ENCODE assay signal across 9 mouse cellular contexts in genomic region chr12:99570197-99570956, GRCm38 (mm10). TPM values are rescaled to one million over a fixed set of nuclear protein-coding genes. Genes with fewer than 3 reads are reported as not detected.
DNase-seq lines count a peak whose midpoint lies in the region; ATAC-seq and TF ChIP-seq lines count a peak whose summit lies in the region.
"Had no signal": no experiment of that assay in that cellular context is flagged by ENCODE, and none has a peak within 500 bp of the region (broad histone marks: within the 10 kb centered on the region; RNA-seq: fewer than 3 reads in every experiment).

No protein-coding gene starts in this region.

- H3K4me3 ChIP-seq in midbrain, embryonic 14.5 days (replicated peaks; ENCODE audit: low read depth, low read length), result no peak overlapping the region
- no peak overlapping the region for H3K4me3 ChIP-seq in midbrain, embryonic 10.5 days
- H3K4me3 ChIP-seq in embryonic facial prominence, embryonic 13.5 days, result no peak overlapping the region
- H3K4me3 ChIP-seq in heart, embryonic 13.5 days, result peak overlapping the region; percentile 5; the same call in 1 of the 2 replicates
- H3K4me3 ChIP-seq in midbrain, postnatal 0 days (ENCODE audit: low read depth, low read length), result no peak overlapping the region

- H3K4me2 ChIP-seq in midbrain, embryonic 14.5 days (ENCODE audit: low read length), result no peak overlapping the region
- peak overlapping the region; percentile 27; the same call in 1 of the 2 replicates for H3K4me2 ChIP-seq in embryonic facial prominence, embryonic 13.5 days
- H3K4me2 ChIP-seq in heart, embryonic 13.5 days, result peak overlapping the region; percentile 55
- peak overlapping the region; percentile 28; the same call in 1 of the 2 replicates for H3K4me2 ChIP-seq in midbrain, postnatal 0 days (ENCODE audit: low read depth, low read length, poor library complexity, severe bottlenecking)

- H3K27ac ChIP-seq in midbrain, embryonic 14.5 days (replicated peaks; ENCODE audit: low read depth, low read length), result no peak overlapping the region
- H3K27ac ChIP-seq in midbrain, embryonic 10.5 days (replicated peaks), result no peak overlapping the region
- H3K27ac ChIP-seq in embryonic facial prominence, embryonic 13.5 days, result no peak overlapping the region
- H3K27ac ChIP-seq in heart, embryonic 13.5 days (replicated peaks), result no peak overlapping the region
- H3K27ac ChIP-seq in midbrain, postnatal 0 days (ENCODE audit: low read depth, low read length), result no peak overlapping the region

- no peak overlapping the region for H3K9ac ChIP-seq in midbrain, embryonic 14.5 days (replicated peaks; ENCODE audit: low read length)
- no peak overlapping the region for H3K9ac ChIP-seq in embryonic facial prominence, embryonic 13.5 days
- H3K9ac ChIP-seq in heart, embryonic 13.5 days, result no peak overlapping the region
- no peak overlapping the region for H3K9ac ChIP-seq in midbrain, postnatal 0 days (replicated peaks; ENCODE audit: low read length, poor library complexity, severe bottlenecking)

- H3K27me3 ChIP-seq in midbrain, embryonic 14.5 days (ENCODE audit: control insufficient read depth, insufficient read depth, low read length), result no peaks in the 10 kb centered on the region; the same call in 1 of the 2 replicates
- H3K27me3 ChIP-seq in midbrain, embryonic 10.5 days (ENCODE audit: low read depth, poor library complexity, severe bottlenecking), result peaks cover 18% of the 10 kb centered on the region; the same call in 1 of the 2 replicates
- peaks cover 7% of the 10 kb centered on the region; the same call in 1 of the 2 replicates for H3K27me3 ChIP-seq in embryonic facial prominence, embryonic 13.5 days
- H3K27me3 ChIP-seq in heart, embryonic 13.5 days (replicated peaks), result no peaks in the 10 kb centered on the region
- H3K27me3 ChIP-seq in midbrain, postnatal 0 days (ENCODE audit: insufficient read depth, low read length), result no peaks in the 10 kb centered on the region
- H3K27me3 ChIP-seq: Patski had no signal

- no peaks in the 10 kb centered on the region for H3K36me3 ChIP-seq in midbrain, embryonic 14.5 days (ENCODE audit: control insufficient read depth, insufficient read depth, low read length)
- no peaks in the 10 kb centered on the region for H3K36me3 ChIP-seq in midbrain, embryonic 10.5 days
- no peaks in the 10 kb centered on the region for H3K36me3 ChIP-seq in embryonic facial prominence, embryonic 13.5 days
- no peaks in the 10 kb centered on the region for H3K36me3 ChIP-seq in heart, embryonic 13.5 days
- no peaks in the 10 kb centered on the region for H3K36me3 ChIP-seq in midbrain, postnatal 0 days (ENCODE audit: insufficient read depth, low read length)

- no peak for TF ChIP-seq CTCF in midbrain, postnatal 0 days (IDR thresholded peaks at IDR 0.05)

- 0 out of 2 replicates have a peak, but pooled peaks cover 3% of the 10 kb centered on the region for H3K4me1 ChIP-seq in midbrain, embryonic 14.5 days (ENCODE audit: control insufficient read depth, insufficient read depth, low read length)
- peaks cover 14% of the 10 kb centered on the region for H3K4me1 ChIP-seq in midbrain, embryonic 10.5 days
- H3K4me1 ChIP-seq in embryonic facial prominence, embryonic 13.5 days, result peaks cover 15% of the 10 kb centered on the region
- peaks cover 15% of the 10 kb centered on the region for H3K4me1 ChIP-seq in heart, embryonic 13.5 days
- no peaks in the 10 kb centered on the region for H3K4me1 ChIP-seq in midbrain, postnatal 0 days (ENCODE audit: insufficient read depth, low read length)

- whole genome bisulfite sequencing in midbrain, embryonic 14.5 days, result 79% methylated on average over 25 of the region's 25 CpGs
- WGBS in midbrain, embryonic 10.5 days, result 83% methylated on average over 25 of the region's 25 CpGs
- WGBS in embryonic facial prominence, embryonic 13.5 days, result 58% methylated on average over 25 of the region's 25 CpGs
- WGBS in heart, embryonic 13.5 days, result 61% methylated on average over 25 of the region's 25 CpGs
- 62% methylated on average over 25 of the region's 25 CpGs for WGBS in midbrain, postnatal 0 days

- DNase-seq in midbrain, embryonic 14.5 days, result peak; percentile 81
- DNase-seq in midbrain, embryonic 10.5 days (ENCODE audit: low spot score), result no peak
- peak; percentile 75 to 79 for DNase-seq in layer of hippocampus, postnatal 14 days (ENCODE audit: low spot score in 2 of 2)
- DNase-seq in midbrain, postnatal 0 days (ENCODE audit: low spot score), result peak; percentile 88
- no peak for DNase-seq in spleen, postnatal 14 days (ENCODE audit: low spot score in 2 of 2)
- DNase-seq in spleen, postnatal 36 days (ENCODE audit: low spot score in 2 of 2), result no peak

- peak; percentile 24; the same call in 1 of the 2 replicates for ATAC-seq in midbrain, embryonic 14.5 days (ENCODE audit: low FRiP score, low TSS enrichment)
- peak; percentile 60; the same call in 1 of the 2 replicates for ATAC-seq in embryonic facial prominence, embryonic 13.5 days (ENCODE audit: insufficient number of reproducible peaks, insufficient read depth, low FRiP score, low TSS enrichment, low read depth)
- 0 out of 2 replicates have a peak, but pooled peaks have one; percentile 8 for ATAC-seq in heart, embryonic 13.5 days (ENCODE audit: extremely low read depth, insufficient number of reproducible peaks, low FRiP score, low TSS enrichment)
- peak; percentile 41; the same call in 1 of the 2 replicates for ATAC-seq in midbrain, postnatal 0 days (ENCODE audit: low FRiP score)
- ATAC-seq: Patski had no signal

- H3K9me3 ChIP-seq in midbrain, embryonic 14.5 days (ENCODE audit: control insufficient read depth, low read length), result no peaks in the 10 kb centered on the region
- no peaks in the 10 kb centered on the region for H3K9me3 ChIP-seq in midbrain, embryonic 10.5 days (replicated peaks)
- H3K9me3 ChIP-seq in embryonic facial prominence, embryonic 13.5 days, result 0 out of 2 replicates have a peak, but pooled peaks cover 5% of the 10 kb centered on the region
- H3K9me3 ChIP-seq in heart, embryonic 13.5 days, result no peaks in the 10 kb centered on the region
- H3K9me3 ChIP-seq in midbrain, postnatal 0 days (ENCODE audit: low read length), result no peaks in the 10 kb centered on the region

RNA-seq across cellular contexts. Expression of gene Foxn3, which starts 7.0 kb away (rescaled TPM):
- 81.4 and 91.3 TPM in 2 replicates for polyA plus RNA-seq in midbrain, embryonic 14.5 days (2014; fragmentation: Nextera tagmentation; extraction: Ambion mirVana)
- polyA plus RNA-seq in midbrain, embryonic 10.5 days (2016; fragmentation: Nextera tagmentation; extraction: Ambion mirVana), result 51.8 and 63.1 TPM in 2 replicates
- polyA plus RNA-seq in embryonic facial prominence, embryonic 13.5 days (2015; fragmentation: Nextera tagmentation; extraction: Ambion mirVana), result 92.8 and 111 TPM in 2 replicates
- polyA plus RNA-seq in heart, embryonic 13.5 days (2015; fragmentation: Nextera tagmentation; extraction: Ambion mirVana), result 51.9 and 58.9 TPM in 2 replicates
- total RNA-seq in layer of hippocampus, postnatal 14 days (2021), result 10 to 100 TPM; 54.8 to 55.8 TPM
- total RNA-seq in midbrain, postnatal 0 days (2014; rRNA removed), result 38.9 and 40.5 TPM in 2 replicates
- polyA plus RNA-seq in midbrain, postnatal 0 days (2015; fragmentation: Nextera tagmentation; extraction: Ambion mirVana), result 60.4 and 72.7 TPM in 2 replicates

Comparison
In these comparisons a context has a peak if more than half of its experiments do, and no peak if none do; other contexts are left out.
1. DNase-seq: peak in midbrain, embryonic 14.5 days (single experiment), layer of hippocampus, postnatal 14 days (2 of 2) and midbrain, postnatal 0 days (single experiment); none in midbrain, embryonic 10.5 days (single experiment), spleen, postnatal 14 days (0 of 2) and spleen, postnatal 36 days (0 of 2).
2. ATAC-seq: peak in every context shown above with its lines; median percentile 60 in embryonic facial prominence, embryonic 13.5 days; 41 in midbrain, postnatal 0 days; 24 in midbrain, embryonic 14.5 days; 8 in heart, embryonic 13.5 days.